Mouse (Mus musculus) small intestine, adult 2 months (tissue): ENCODE measurements around the gene Acsm3.

Source experiments
- CTCF ChIP-seq: fragments of 200-500 bp; IDR thresholded peaks from 2 replicates; pipeline ENCODE4 v1.5.1; 2012; ENCODE audit warnings: low read depth, mild to moderate bottlenecking, control low read depth, inconsistent platforms, low read length, moderate library complexity, mixed read lengths; ENCODE audit not compliant: insufficient replicate concordance, insufficient read length; ENCODE audit errors: extremely low read depth
- POLR2A ChIP-seq: fragments of 200-500 bp; IDR thresholded peaks from 2 replicates; pipeline ENCODE4 v1.6.1; 2012; ENCODE audit warnings: low read depth, mild to moderate bottlenecking, control low read depth, inconsistent platforms, low read length, moderate library complexity

GRCm38 (mm10) chr7:119793586-119794250 is 33.0 kb downstream of the Acsm3 start, which contains the start of the genes Rexo5 and Eri2:
- TF ChIP-seq POLR2A = no peak; the same call in 1 of the 2 replicates
- TF ChIP-seq CTCF = no peak
